ENCODE assay signal across 8 mouse cellular contexts in genomic region chr19:10017637-10018526, GRCm38 (mm10). TPM values are rescaled to one million over a fixed set of nuclear protein-coding genes. Genes with fewer than 3 reads are reported as not detected.
DNase-seq lines count a peak whose midpoint lies in the region; ATAC-seq and TF ChIP-seq lines count a peak whose summit lies in the region.

No protein-coding gene starts in this region.

- peak; percentile 96 to 97 for DNase-seq in adrenal gland, adult (ENCODE audit: inconsistent age in 2 of 2, low spot score in 1 of 2)
- peak; percentile 93 for DNase-seq in gastrocnemius, postnatal 10 days
- DNase-seq in induced T-regulatory cell, adult 2 months (ENCODE audit: low read depth), result peak; percentile 58
- DNase-seq in left cerebral cortex, postnatal 14 days (ENCODE audit: low spot score in 2 of 2), result peak; percentile 69 to 79
- peak; percentile 87 to 88 for DNase-seq in right cerebral cortex, postnatal 10 days (ENCODE audit: low spot score in 2 of 2)
- DNase-seq in urinary bladder, postnatal 14 days (ENCODE audit: low spot score), result peak; percentile 89

- no peak for TF ChIP-seq CTCF in cortical plate, adult 2 months (IDR thresholded peaks at IDR 0.05; ENCODE audit: extremely low read depth, insufficient read depth, low read length)

- 0 out of 2 replicates have a peak, but pooled peaks have one; percentile 40 for TF ChIP-seq POLR2A in cortical plate, adult 2 months (IDR thresholded peaks at IDR 0.05; ENCODE audit: extremely low read depth, insufficient read depth, low read length)

- intact Hi-C loops in left cerebral cortex, postnatal 14 days (cut with DNase I), result no loop called here

- H3K4me3 ChIP-seq in cortical plate, adult 2 months (ENCODE audit: insufficient read depth, low read length), result peak overlapping the region; percentile 47

- H3K27ac ChIP-seq in cortical plate, adult 2 months (ENCODE audit: insufficient read depth, low read length), result no peak overlapping the region

- ATAC-seq in megakaryocyte progenitor cell, adult 5-6 weeks (replicated peaks; ENCODE audit: poor library complexity), result peak; percentile 64

- no peaks in the 10 kb centered on the region for H3K4me1 ChIP-seq in cortical plate, adult 2 months (ENCODE audit: control insufficient read depth, insufficient read depth, low read length)

RNA-seq across cellular contexts. Expression of gene Rab3il1, which starts 16.4 kb away (rescaled TPM):
- polyA plus RNA-seq in cortical plate, adult 2 months (2012; rRNA removed), result 12.9 and 13.6 TPM in 2 replicates
- total RNA-seq in gastrocnemius, postnatal 10 days (2021), result 10 to 100 TPM; 15.0 to 18.9 TPM
- total RNA-seq in left cerebral cortex, postnatal 14 days (2021), result 10 to 100 TPM in 1 of 2 experiments, 1 to 10 TPM in 1; 8.9 to 10.4 TPM
- total RNA-seq in megakaryocyte progenitor cell, adult 5-6 weeks (2015), result 3.0 and 4.6 TPM in 2 replicates
- 3.4 and 3.9 TPM in 2 replicates for total RNA-seq in megakaryocyte progenitor cell, adult 5-6 weeks (2017)

RNA-seq across cellular contexts. Expression of gene Best1, which starts 16.4 kb away (rescaled TPM):
- 0.98 and 1.1 TPM in 2 replicates for polyA plus RNA-seq in cortical plate, adult 2 months (2012; rRNA removed)
- 1 to 10 TPM in 1 of 2 experiments, under 1 TPM in 1; 0.59 to 1.1 TPM for total RNA-seq in gastrocnemius, postnatal 10 days (2021)
- 1 to 10 TPM; 1.1 to 2.1 TPM for total RNA-seq in left cerebral cortex, postnatal 14 days (2021)
- total RNA-seq in megakaryocyte progenitor cell, adult 5-6 weeks (2015), result 0.15 and 1.1 TPM in 2 replicates
- not detected in 2 replicates for total RNA-seq in megakaryocyte progenitor cell, adult 5-6 weeks (2017)

RNA-seq across cellular contexts. Expression of gene Fads3, which starts 23.5 kb away (rescaled TPM):
- 44.5 and 44.6 TPM in 2 replicates for polyA plus RNA-seq in cortical plate, adult 2 months (2012; rRNA removed)
- total RNA-seq in gastrocnemius, postnatal 10 days (2021), result 1 to 10 TPM; 8.7 to 9.1 TPM
- total RNA-seq in left cerebral cortex, postnatal 14 days (2021), result 10 to 100 TPM; 35.0 to 36.6 TPM
- total RNA-seq in megakaryocyte progenitor cell, adult 5-6 weeks (2015), result 1.4 and 2.1 TPM in 2 replicates
- 2.1 and 2.8 TPM in 2 replicates for total RNA-seq in megakaryocyte progenitor cell, adult 5-6 weeks (2017)

RNA-seq across cellular contexts. Expression of gene Fth1, which starts 37.5 kb away (rescaled TPM):
- polyA plus RNA-seq in cortical plate, adult 2 months (2012; rRNA removed), result 5,395 and 6,156 TPM in 2 replicates
- total RNA-seq in gastrocnemius, postnatal 10 days (2021), result 1,000 to 10,000 TPM; 2,152 to 2,273 TPM
- 1,000 to 10,000 TPM; 1,766 to 1,778 TPM for total RNA-seq in left cerebral cortex, postnatal 14 days (2021)
- 1,115 and 1,144 TPM in 2 replicates for total RNA-seq in megakaryocyte progenitor cell, adult 5-6 weeks (2015)
- 325 and 354 TPM in 2 replicates for total RNA-seq in megakaryocyte progenitor cell, adult 5-6 weeks (2017)
